Mouse (Mus musculus) erythroblast, embryonic 14.5 days (primary cell): Measurements from ENCODE around the gene Rbm44.

Experiments
- GATA1 ChIP-seq: IDR thresholded peaks from 2 replicates; pipeline ENCODE4 v1.6.1; 2012; ENCODE audit warnings: low read length, inconsistent platforms, mixed read lengths
- TAL1 ChIP-seq: IDR thresholded peaks from 3 replicates; pipeline ENCODE4 v1.6.1; 2012; ENCODE audit warnings: low read length, inconsistent platforms, mixed read lengths

DNA sequence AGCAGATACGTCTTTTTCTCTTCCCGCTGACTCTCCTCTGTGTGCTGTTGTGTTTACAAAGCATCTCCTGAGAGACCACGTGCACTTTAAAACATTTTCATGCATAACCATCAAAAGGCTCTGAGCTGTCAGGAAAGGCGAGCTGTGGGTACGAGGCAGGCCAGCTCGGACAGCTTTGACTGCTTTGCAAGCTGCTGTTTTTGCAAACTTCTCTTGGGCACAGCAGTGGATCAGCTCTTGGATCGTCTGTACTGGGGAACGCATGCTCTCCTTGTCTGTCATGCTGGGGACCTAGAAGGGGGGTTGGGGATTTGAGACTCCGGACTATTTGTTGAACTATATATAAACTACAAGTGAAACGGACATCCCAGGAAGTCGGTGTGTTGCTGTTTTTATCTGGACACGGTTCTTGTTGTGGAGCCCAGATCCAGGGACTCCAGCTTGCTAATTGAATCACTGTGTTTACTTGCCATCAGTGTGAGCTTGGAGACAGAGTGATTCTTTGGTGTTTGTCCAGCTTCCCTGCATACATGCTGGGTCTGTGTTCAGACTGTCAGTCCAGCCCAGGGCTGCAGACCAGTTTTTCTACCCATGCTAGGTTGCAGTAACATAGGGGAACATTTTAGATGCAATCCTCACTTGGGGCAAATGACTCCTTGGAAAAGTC, 37.0 kb downstream of the Rbm44 start:
- TF ChIP-seq TAL1 (no peak), GATA1 (no peak)
